Mouse (Mus musculus): Measurements from ENCODE around the gene Htr1f. TPM values are rescaled to one million over a fixed set of nuclear protein-coding genes. Genes with fewer than 3 reads are reported as not detected.
"Not testable (repeated sequence)": the region's sequence is repeated elsewhere in the genome, so short reads cannot be mapped to it uniquely, and the experiment has no call there.

The Htr1f gene
- total RNA-seq (2021) = not detected
- long read RNA-seq, experiment 1 = 0 reads
- long read RNA-seq, experiment 2 = 0 reads

DNA sequence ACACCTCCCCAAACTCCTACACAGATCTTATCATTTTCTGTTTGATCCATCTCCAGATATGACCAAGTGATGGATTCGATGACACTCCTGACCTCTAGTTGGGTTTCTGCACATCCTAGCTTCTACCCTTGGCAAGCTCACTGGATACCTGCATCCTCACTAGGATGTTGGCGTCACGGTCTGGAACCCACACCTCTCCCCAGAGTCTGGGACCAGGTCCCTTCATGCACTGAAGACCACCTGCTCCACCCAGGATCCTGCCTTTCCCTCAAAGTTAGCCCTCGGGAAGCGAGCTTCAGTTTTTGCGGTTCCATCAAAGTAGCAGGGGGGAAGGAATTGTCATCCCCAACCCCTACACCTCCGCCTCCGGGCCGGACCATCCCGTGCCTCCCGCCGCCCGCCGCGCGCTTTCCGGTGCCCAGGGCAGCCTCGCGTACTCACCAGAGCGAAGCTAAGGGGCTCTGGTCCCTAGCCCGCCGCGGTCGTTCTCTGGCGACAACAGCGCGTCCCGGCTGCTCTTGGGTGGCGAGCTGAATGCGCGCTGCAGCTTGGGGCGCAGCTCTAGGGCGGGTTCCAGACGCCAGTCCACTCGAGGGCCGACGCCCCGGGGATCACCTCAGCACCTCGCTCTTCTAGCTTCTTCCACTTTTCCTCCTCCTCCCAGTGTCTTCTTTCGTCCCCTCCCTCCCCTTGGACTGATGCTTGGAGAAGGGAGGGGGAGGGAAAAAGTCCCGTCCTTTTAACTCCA lies at the start of gene Htr1f:
Gene Htr1f (minus strand): TSS at position 671 of the 748 bp plus-strand sequence.
- no peak for DNase-seq (ENCODE audit: low spot score)

DNA sequence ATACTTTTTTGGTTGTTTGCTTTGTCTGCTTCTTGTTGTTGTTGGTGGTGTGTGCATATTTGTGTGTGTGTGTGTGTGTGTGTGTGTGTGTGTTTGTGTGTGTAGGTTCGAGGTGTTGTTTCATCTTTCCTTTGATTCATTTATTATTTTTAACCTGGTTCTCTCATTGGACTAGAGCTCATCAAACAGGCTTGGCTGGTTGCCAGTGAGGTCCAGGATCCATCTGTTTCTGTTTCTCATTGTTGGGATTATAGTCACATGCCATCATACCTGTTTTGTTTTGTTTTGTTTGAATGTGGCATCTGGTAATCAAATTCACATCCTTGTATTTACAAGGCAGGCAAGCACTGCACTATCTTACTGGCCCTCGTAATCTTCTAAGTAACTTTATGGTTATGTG lies 34.1 kb upstream of the Htr1f start:
- DNase-seq (ENCODE audit: low spot score) = no peak

DNA sequence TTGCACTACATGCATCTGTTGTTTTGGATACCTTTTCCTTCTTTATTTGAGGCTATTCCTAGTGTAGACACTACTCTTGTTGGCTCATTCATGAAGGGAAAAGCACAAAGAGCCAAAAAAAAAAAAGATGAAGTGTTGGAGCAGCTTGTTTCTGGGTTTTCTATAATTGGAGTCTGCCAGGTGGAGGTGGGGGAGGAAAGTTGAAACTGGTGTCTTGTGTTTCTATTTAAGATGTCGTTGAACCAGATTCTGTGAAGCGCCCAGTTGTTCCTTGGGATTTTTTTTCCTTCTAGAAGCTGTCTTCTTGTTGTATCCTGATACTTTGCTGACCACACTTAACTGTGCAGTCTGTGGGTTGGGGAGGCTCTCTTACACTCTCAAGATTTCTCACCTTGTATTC lies 23.7 kb upstream of the Htr1f start:
- no peak for DNase-seq (ENCODE audit: low spot score)

DNA sequence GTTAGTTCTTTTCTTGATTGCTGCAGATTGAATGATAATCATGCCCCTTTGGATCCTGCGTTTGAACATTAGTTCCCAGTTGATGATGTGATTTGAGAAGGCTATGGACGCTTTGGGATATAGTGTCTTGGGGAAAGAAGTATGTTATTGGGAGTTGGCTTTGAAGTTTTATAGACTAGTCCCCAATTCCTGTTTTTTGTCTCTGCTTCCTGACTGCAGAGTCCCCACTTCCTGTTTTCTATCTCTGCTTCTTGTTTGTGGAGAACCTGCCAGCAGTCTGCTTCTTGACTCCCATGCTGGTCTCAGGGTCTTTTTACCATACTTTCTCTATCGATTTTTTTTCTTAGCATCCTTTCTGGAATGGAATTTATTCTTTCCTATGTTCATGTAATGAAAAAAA lies 22.2 kb upstream of the Htr1f start:
- DNase-seq (ENCODE audit: low spot score) = no peak

DNA sequence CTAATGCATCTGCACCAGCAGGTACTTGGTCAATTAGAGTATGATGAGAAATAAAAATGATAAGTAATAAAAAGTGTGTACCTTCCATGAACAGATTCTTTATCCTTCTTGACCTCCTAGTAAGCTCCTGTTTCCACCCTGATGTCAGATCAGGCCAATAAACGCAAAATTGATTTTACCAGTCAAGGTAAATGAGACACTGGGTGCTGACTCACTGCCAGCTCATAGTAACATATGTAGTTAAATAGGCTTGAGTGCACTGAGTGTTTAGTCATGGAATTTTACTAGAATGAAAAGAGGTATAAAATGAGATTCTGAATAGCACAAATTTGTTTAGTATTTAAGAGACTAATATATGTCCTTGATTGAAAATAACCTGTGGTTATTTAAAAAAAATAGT lies 6.6 kb upstream of the Htr1f start:
- no peak for DNase-seq (ENCODE audit: low spot score)

DNA sequence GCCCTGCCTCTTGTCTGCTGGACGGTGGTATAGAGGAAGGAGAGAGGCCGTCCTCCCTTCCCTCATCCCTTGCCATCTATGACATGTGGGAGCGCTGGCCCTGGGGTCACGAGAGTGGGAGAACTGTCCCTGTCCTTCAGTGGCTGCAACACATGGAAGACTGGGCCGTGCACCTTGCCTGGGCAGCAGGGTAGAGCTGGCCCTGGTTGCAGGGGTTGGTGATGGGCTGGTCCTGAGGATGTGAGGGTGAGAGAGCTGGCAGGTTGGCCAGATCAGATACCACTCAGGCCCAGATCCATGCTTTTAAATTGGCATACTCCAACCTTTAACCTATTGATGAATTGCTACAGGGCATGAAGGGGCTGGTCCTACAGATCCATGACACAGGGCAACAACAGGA lies 12.1 kb downstream of the Htr1f start:
- no peak for DNase-seq (ENCODE audit: low spot score)

DNA sequence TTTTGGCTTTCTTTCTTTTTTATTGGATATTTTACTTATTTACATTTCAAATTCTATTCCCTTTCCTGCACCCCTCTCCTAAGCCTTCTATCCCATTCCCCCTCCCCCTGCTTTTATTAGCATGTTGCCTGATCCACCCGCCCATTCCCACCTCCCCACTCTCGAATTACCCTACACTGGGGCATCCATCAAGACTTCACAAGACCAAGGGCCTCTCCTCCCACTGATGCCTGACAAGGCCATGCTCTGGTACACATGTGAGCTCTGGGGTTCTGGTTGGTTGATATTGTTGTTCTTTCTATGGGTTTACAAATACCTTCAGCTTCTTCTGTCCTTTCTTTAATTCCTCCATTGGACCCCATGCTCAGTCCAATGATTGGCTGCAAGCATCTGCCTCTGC lies 22.2 kb downstream of the Htr1f start:
- DNase-seq (ENCODE audit: low spot score) = no peak

DNA sequence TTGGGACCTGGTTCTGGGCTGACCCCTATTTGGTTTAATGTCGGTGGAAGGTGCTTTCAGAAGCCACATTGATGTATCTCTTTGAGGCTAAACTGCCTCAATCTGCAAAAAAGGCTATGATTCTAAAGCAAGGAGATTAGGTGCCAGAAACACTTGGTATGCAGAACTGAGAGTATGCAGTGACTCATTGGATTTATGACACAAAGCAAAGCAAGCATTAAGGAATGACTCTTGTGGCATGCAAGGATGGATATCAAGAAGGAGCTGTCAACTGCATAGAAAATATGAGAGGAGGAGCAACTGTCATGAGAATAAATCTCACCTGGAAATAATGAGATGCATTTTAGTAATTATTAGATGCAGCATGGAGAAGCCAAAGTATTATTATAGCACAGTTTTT lies 35.8 kb downstream of the Htr1f start:
- DNase-seq (ENCODE audit: low spot score) = no peak

DNA sequence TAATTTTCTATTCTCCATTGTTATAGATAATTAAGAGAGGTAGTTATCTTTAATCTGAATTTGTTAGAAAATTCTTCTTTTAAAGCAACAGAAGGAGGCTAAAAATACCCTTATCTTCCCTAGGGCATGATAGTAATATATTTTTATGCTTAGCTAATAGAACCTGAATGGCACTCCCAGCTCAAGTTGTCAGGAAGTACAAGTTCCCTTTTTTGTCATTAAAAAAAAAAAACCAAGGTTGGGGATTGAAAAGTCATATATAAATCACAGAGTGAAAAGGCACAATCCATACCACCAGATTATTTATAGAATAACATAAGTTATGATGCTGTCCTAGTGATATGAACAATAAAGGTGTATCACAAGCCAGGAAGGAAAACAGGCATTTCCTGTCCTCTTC lies 39.4 kb downstream of the Htr1f start:
- no peak for DNase-seq (ENCODE audit: low spot score)

DNA sequence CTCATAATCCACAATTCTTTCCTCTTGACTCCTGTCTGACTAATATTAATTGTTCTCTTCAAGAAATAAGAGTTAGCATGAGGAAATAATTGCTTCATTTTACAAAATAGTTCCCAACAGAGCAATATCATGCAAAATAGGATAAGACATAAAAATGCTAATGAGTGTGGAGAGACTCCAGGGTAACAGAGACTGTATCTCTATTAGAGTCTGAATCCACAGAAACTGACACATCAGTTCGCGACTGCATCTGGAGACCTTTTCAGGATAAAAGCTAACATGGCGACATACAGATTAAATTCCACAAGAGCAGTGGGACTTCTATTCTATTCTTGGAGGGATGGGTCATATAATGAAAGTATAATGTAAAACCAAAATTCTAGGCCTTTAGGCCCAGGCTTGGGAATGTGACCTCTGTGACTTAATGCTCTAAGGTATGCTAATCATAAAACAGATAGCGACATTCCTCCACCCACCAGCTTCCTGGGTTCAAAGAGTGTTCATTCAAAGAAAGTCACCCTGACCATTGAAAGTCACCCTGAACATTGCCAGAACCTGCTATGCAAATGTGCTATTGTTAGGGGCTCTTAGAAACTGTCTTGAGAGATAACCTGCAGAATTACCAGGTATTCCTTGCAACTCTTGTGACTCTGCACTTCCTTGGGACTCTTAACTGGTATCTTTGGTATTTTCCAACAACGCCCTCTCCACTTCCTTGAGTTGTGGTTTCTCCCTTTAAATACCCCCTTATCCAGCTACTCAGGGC lies 67.8 kb downstream of the Htr1f start:
- not testable (repeated sequence) for DNase-seq (ENCODE audit: low spot score)

DNA sequence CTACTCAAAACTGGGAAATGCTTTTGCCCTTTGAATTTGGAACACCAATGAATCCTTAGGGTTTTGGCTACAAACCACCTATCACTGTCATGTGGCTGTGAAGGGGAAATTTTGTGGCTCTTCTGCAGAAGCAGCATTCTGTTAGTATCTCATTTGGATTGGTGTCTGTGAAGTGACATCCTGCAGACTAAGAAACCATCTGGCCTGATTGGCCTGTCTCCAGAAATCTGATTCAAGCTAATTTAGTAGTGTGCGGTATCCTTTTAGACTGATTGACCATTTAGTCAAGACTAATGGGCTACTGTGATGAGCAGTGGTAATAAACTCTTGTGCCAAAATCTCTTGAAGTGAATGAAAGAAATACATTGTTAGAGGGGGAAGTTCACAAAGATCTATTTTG lies 76.0 kb downstream of the Htr1f start:
- DNase-seq (ENCODE audit: low spot score) = no peak

DNA sequence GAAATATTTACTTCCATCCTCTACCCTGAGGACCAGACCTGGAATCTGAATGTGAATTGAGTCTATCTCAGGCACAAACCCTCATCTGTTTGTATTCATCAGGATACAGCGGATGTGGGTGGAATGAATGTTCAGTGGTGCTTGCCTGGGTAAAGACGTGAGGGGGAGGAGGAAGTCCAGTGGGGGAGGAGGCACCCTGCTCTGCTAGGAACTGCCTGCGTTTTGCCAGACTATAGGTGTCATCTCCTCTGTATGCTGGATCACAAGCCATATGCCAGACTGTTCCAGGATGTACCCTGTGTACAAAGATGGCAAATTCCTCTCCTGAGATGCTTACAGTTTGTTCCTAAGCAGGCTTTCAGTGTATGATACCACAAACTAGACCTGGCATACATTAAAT lies 83.3 kb downstream of the Htr1f start:
- no peak for DNase-seq (ENCODE audit: low spot score)

DNA sequence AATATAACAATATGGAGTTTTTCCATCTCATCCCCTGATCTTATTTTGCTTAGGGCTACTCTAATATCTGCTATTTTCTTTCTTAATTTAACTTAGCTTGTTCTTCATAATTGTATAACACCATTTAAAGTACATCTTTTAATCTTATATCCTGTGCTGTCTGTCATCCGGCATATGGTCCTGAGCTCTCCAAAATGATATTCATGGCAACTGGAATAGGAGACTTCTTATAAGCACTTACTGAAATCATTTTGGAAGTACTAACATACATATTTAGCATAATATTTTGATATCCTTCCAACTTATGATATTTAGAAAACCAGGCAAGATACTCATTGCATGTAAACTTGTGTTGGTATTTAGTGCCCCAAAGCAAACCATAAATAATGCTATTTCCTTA lies 86.9 kb downstream of the Htr1f start:
- no peak for DNase-seq (ENCODE audit: low spot score)

DNA sequence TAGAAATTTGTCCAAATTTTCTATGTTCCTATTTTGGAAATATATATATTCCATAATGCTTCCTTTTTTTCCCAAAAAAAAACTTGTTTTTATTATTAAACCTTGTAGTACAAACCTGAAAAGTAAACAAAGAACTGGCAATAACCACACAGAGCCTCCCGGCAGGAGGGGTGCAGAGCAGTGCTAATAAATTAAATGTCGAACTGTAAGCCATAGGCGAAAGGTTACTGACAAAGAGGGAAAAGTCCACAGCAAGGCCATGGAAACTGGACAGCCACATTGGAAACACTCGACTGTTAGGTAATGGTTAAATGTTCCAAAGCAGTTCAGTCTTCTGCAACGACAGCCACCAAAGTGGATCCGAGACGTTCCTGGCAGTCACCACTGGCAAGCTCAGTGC lies 87.5 kb downstream of the Htr1f start:
- DNase-seq (ENCODE audit: low spot score) = no peak

DNA sequence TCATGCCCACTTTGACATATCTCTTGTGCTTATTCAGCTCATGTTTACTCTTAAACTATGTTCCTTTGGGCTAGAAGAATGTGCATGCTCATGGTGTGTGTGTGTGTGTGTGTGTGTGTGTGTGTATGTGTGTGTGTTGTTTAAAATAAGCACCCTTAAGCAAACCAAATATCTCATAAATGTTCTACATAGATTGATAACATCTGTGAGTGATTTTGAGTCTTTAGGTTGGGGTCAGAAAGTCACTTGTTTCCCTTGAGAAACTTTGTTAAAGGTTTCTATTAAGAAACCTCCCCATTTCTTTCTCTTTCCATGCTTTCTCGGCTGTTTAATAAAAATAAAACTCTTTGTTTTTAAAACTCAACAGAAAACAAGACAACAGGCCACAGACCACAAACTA lies 88.1 kb downstream of the Htr1f start:
- no peak for DNase-seq (ENCODE audit: low spot score)

DNA sequence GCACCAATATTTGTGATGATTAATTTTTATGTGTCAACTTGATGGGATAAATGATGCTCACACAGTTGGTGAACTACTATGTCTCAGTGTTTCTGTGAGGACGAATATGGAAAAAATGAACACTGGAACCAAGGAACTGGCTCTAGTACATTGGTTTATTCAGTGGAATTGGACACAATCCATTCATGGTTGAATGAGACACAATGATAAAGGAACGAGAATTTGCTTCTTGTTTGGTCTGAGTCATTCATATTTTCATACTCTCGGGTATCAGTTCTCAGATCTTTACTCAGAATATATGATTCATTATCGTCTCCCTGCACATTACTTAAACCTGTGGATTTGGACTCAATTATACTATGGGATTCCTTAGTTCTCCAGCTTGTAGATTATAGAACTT lies 90.4 kb downstream of the Htr1f start:
- DNase-seq (ENCODE audit: low spot score) = no peak

DNA sequence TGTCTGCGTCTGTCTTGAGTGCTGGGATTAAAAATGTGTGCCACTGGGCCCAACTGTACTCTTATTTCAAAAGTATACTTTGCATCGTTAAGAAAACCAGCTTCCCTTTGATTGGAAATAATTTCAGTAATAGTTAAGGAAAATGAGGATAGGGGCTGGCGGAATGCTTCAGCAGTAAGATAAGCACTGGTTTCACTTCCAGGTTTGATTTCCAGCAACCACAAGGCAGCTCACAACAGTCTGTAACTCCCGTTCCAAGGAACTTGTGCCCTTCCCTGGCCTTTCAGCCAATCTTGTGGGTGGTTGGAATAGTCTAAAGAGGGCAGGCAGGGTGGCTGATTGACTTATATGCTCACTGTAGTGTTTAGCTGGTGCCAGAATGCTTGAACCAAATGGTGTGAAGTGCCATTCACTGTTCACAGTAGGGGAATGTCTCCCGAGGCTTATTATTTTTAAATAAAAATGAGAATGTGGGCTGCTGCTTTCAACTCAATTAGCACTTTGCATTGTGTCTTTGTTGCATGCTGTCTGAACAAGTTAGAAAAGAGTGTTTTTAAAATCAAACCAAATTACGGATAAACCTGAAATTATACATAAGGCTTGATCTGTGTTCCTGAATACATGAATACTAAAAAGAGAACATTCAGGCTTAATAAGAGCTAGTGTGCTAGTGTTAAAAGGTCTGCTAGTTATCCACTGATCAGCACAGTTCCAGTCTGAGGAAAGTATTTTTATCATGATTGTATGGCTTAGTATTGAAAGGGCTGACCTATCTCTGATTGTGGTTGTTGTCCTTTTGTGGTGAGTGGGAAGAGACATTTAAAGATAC lies 103.4 kb downstream of the Htr1f start:
- no peak for DNase-seq (ENCODE audit: low spot score)

DNA sequence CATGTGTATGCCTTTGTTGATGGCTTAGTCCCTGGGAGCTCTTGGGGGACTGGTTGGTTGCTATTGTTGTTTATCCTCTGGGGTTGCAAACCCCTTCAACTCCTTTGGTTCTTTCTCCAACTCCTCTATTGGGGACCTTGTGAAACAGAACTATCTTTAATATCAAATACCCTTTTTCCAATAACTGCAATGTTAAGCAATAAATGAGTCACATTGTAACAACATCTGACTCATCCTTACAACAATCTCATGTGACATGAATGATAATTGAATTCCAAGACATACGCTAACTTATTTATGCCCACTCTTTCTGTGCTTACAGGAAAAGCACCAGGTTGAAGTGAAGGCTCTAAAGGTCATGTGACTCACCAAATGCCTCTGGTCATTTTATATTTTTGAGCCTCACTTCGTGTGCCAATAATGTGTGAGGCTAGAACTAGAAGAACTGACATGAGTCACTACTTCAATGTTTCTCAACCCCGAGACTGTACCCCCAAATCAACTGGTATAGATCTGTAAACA lies 116.3 kb downstream of the Htr1f start:
- no peak for DNase-seq (ENCODE audit: low spot score)

DNA sequence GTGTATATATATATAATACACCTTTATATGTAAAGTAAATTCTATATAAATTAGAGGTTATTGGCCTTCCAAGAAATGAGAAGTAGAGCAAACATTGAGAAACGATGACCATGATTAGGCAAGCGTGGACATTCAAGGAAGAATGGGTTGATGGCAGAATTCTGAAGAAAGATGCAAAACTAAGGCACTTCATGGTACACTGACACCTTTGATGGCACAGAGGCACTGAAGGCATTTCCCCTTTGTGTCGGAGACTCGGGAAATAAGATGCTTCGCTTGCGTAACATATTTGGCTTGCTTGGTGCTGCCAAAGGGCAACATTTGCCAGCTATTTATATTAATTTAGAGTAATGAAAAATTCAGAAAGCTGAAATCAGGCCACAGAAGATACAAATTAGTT lies 118.1 kb downstream of the Htr1f start:
- DNase-seq (ENCODE audit: low spot score) = no peak

DNA sequence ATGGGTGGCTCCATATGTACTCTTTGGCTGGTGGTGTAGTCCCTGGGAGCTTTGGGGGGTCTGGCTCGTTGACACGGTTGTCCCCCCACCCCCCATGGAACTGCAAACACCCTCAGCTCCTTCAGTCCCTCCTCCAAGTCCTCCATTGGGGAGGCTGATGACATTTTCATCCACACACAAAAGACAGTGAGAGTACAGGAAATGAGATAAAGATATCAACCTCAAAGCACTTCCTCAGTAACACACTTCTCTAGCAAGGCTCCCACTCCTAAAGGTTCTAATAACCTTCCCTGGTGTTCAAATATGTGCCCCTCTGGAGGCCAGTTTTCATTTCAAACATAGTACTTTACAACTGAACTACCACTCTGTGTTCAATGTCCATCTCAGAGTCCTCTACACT lies 118.6 kb downstream of the Htr1f start:
- no peak for DNase-seq (ENCODE audit: low spot score)

DNA sequence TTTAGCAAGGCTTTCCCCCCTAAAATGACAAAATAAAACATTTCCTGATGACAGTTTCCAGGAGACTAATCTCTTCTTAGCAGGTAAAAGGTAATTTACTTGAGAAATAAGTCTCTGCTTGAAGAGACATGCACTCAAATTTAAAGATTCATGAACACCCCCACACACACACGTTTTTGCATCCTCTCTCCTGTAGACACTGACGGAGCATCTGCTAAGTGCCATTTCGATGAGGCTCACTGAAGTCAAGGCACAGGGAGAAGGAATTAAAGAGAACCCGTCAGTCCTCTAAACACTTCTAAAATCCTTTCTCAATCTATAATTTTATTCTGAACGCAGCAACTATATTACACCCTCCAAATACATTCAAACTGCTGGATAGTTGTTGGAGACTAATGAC lies 131.0 kb downstream of the Htr1f start:
- DNase-seq (ENCODE audit: low spot score) = no peak

All from gastrocnemius, adult 18-20 months (tissue).